Mouse (Mus musculus) inflammation-experienced regulatory T-cells (primary cell): ENCODE measurements around the gene 1700049E17Rik1. TPM values are rescaled to one million over a fixed set of nuclear protein-coding genes. Genes with fewer than 3 reads are reported as not detected.

Experiments
- polyA plus RNA-seq, 2 experiments: library from polyadenylated mRNA; unstranded; fragments of 100-300 nt; shearing (Covaris generic); gene quantifications; one replicate each; pipeline ENCODE4 v1.2.1; 2017

1700049E17Rik1 gene
- not detected for polyA plus RNA-seq

DNA sequence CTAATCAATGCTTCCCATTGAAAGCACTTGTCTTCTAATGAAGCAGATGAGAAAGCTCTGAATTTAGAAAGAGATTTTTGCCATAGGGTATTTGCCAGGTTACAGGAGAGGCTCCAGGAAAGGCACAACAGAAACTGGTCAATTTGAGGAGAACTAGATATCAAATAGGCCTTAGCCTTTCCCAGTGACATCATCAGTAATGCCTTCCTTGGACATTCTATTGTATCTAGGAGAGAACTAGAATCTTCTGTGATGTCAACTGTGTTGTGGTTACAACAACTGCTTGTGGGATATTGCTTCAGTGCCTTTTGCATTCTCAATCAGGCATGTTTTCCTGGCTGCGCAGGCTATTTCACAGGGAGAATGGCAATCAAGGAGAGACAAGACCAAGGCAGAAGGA lies at the start of gene 1700049E17Rik1:
Gene 1700049E17Rik1 (plus strand): TSS at position 301 of the 400 bp plus-strand sequence.

GRCm38 (mm10) chr14:41907190-41907589 lies 17.6 kb upstream of the 1700049E17Rik1 start, which contains the start of gene Gm7980:
Gm7980 (minus strand) TSS chr14:41907290.

DNA sequence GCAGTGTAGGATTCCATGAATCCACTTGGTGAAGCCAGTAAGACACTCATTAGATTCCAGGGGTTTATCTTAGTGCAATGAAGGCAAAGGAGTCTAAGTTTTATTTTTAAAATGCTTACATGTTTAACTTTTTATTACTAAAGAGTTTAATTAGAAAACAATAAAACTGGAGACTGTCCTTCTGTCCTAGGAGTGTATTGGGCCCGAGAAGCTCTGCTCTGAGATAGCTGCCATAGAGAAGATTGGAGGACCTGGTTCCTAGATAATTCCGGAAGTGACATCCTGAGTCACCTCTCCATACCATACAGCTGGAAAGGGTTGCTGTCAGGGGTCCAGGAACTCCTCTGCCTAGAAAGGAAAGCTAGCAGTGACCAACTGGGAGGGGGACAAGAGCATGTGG lies 18.9 kb downstream of the 1700049E17Rik1 start, which contains the start of gene 1700024B05Rik:
Gene 1700024B05Rik (plus strand): TSS at position 301 of the 400 bp plus-strand sequence.

GRCm38 (mm10) chr14:41967827-41968226 lies 43.1 kb downstream of the 1700049E17Rik1 start, which contains the start of gene Gm6401:
Gm6401 (minus strand) TSS chr14:41967927.

Other genes with a start within 250 kb of the 1700049E17Rik1 start
- under 1 TPM in 1 of 2 experiments, not detected in 1; 0.40 TPM for gene Gm8068, start 223.1 kb upstream of the 1700049E17Rik1 start, polyA plus RNA-seq
- gene Gm7929, start 174.3 kb upstream of the 1700049E17Rik1 start, polyA plus RNA-seq = not detected
- gene Gm47189, start 152.5 kb upstream of the 1700049E17Rik1 start, polyA plus RNA-seq = not detected
- gene Gm7980, start 17.7 kb upstream of the 1700049E17Rik1 start, polyA plus RNA-seq = not detected
- 1 to 10 TPM in 1 of 2 experiments, under 1 TPM in 1; 0.28 to 1.6 TPM for gene 1700024B05Rik, start 19.0 kb downstream of the 1700049E17Rik1 start, polyA plus RNA-seq
- gene Gm6401, start 43.0 kb downstream of the 1700049E17Rik1 start, polyA plus RNA-seq = not detected
- not detected for gene Gm3543, start 58.4 kb downstream of the 1700049E17Rik1 start, polyA plus RNA-seq
- under 1 TPM in 1 of 2 experiments, not detected in 1; 0.28 TPM for gene Gm7951, start 192.4 kb downstream of the 1700049E17Rik1 start, polyA plus RNA-seq
- not detected for gene Gm17027, start 237.7 kb downstream of the 1700049E17Rik1 start, polyA plus RNA-seq